Mouse (Mus musculus): ENCODE results near the gene Med1. TPM values are rescaled to one million over a fixed set of nuclear protein-coding genes. Genes with fewer than 3 reads are reported as not detected.
A peak's percentile ranks its signal among the peaks of the same experiment; 100 is the strongest.
"Not testable (repeated sequence)": the region's sequence is repeated elsewhere in the genome, so short reads cannot be mapped to it uniquely, and the experiment has no call there.

Gene Med1
- polyA plus RNA-seq (2016; fragmentation: Nextera tagmentation; extraction: Ambion mirVana), result 74.3 and 84.9 TPM in 2 replicates

DNA sequence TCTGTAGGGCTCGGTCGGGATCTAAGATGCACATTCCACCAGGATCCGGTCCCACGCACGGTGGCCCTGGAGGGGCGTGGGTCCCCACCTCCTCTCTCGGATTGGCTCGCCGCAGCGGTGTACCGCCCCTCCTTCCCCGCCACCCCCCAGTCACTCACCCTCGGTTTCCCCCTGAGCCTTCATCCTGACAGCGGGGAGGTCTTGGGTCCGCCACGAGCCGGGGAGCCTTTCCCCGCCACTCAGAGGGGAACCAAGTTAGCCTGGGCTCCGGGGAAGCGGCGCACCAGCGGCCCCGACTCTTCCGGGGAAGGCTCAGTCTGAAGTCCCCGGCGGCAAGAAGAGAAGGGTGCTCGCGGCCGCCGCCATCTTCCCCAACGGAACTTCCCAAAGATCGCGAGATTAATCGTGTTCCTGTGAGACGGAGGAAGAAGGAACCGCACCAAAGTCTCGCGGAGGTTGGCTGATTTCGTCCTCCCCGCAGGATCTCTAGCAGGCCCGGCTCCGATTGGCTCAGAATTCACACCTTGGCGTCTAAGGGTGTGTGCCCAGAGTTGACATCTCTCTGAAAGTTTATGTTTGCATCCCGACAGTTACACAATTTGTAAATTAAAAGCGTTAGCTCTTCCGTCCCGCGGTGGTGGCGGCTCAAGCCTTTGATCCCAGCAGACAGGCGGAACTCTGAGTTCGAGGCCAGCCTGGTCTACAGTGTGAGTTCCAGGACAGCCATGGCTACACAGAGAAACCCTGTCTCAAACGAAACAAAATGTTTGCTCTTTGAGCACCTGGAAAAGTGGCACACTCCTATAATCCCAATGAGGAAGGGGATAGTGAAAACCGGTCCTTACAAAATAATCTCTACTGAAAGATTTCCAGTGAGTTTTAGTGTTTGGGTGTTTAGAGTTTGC, at the start of gene Med1:
TSS of gene Med1 (minus strand) at position 393 of the 905 bp plus-strand sequence.
- Histone ChIP-seq H3K4me3 (peak within 1 kb of the TSS; percentile 89), H3K4me2 (replicated peaks) (peak within 1 kb of the TSS; percentile 67), H3K9ac (peak within 1 kb of the TSS; percentile 88), H3K4me1 (peaks cover 9% of the 10 kb centered on the region), H3K9me3 (replicated peaks) (no peaks in the 10 kb centered on the region), H3K36me3 (peaks cover 12% of the 10 kb centered on the region), H3K27me3 (no peaks in the 10 kb centered on the region), H3K27ac (peak within 1 kb of the TSS; percentile 93)
- peak; percentile 96 for ATAC-seq (ENCODE audit: low FRiP score)
- under 1% methylated on average over 53 of the region's 53 CpGs for WGBS

DNA sequence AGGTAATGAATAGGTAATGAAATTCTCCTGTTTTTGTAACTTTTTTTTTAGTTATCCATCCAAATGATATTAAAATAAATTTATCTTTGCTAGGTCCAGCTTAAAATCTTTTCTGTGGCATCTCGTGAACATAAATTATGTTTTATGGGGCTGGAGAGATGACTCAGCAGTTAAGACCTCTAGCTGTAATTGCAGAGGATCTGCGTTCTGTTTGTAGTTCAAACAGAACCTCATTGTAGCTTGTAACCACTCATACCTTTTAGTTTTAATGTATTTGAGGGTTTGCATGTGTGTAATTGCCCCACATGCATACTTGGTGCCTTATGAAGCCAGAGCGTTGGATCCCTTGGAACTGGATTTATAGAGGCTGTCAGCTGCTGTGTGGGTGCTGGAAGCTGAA, 45.9 kb upstream of the Med1 start:
- ATAC-seq (ENCODE audit: low FRiP score), result no peak
- H3K36me3 ChIP-seq, result peaks cover 69% of the 10 kb centered on the region
- no peak overlapping the region for H3K4me3 ChIP-seq
- H3K4me2 ChIP-seq (replicated peaks), result no peak overlapping the region
- no peaks in the 10 kb centered on the region for H3K27me3 ChIP-seq
- no peaks in the 10 kb centered on the region for H3K4me1 ChIP-seq
- H3K9ac ChIP-seq, result no peak overlapping the region
- no peaks in the 10 kb centered on the region for H3K9me3 ChIP-seq (replicated peaks)
- WGBS, result 95% methylated on average over 3 of the region's 3 CpGs
- no peak overlapping the region for H3K27ac ChIP-seq

DNA sequence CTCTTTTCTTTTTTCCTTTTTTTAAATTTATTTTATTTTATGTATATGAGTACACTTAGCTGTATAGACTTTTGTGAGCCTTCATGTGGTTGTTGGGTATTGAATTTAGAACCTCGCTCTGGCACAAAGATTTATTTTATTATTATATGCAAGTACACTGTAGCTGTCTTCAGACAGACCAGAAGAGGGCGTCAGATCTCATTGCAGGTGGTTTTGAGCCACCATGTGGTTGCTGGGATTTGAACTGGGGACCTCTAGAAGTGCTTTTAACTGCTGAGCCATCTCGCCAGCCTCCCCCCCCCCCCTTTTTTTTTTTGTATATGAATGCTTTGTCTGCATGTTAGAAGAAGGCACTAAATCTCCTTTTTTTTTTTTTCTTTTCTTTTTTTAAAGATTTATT, 45.3 kb upstream of the Med1 start:
- Histone ChIP-seq H3K27ac (no peak overlapping the region), H3K4me3 (no peak overlapping the region), H3K4me1 (no peaks in the 10 kb centered on the region), H3K9me3 (replicated peaks) (no peaks in the 10 kb centered on the region), H3K9ac (no peak overlapping the region), H3K4me2 (replicated peaks) (no peak overlapping the region), H3K36me3 (peaks cover 67% of the 10 kb centered on the region), H3K27me3 (no peaks in the 10 kb centered on the region)
- 84% methylated on average over 3 of the region's 3 CpGs for WGBS
- no peak for ATAC-seq (ENCODE audit: low FRiP score)

DNA sequence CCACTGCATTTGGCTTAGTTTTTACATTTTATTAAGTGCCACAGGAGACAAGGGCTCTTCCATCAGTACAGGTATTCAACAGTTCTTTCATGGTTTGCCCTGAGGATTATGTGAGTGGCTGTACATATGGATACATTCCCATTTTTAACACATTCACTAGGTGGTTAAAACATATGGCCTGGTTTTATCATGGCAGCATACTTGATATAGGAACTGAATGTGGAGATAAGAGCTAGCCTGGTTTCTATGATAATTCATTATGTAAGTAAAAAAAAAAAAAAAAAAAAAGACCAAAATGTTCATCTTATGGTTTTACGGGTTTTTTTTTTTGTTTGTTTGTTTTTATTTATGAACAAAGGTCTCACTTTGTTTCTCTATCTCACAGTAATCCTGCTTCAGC, 33.3 kb upstream of the Med1 start:
- Histone ChIP-seq H3K4me1 (no peaks in the 10 kb centered on the region), H3K27ac (no peak overlapping the region), H3K4me2 (replicated peaks) (no peak overlapping the region), H3K9me3 (replicated peaks) (no peaks in the 10 kb centered on the region), H3K9ac (no peak overlapping the region), H3K27me3 (no peaks in the 10 kb centered on the region), H3K4me3 (no peak overlapping the region), H3K36me3 (peaks cover 68% of the 10 kb centered on the region)
- 96% methylated on average over 1 of the region's 1 CpGs for WGBS
- ATAC-seq (ENCODE audit: low FRiP score), result no peak

DNA sequence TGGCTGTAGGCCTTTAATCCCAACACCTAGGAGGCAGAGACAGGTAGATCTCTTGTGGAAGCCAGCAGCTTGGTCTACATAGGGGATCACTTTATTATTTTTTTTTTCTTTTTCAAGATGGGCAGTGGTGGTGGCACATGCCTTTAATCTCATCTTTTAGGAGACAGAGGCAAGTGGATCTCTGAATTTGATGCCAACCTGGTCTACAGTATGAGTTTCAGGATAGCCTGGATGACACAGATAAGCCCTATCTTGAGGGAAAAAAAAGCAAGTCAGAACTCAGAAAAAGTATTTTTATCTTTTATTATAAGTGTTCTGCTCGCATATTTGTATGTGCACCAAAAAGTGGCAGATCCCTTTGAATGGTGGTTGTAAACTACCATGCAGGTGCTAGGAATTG, 20.2 kb upstream of the Med1 start:
- H3K9ac ChIP-seq, result no peak overlapping the region
- no peak overlapping the region for H3K27ac ChIP-seq
- no peak for ATAC-seq (ENCODE audit: low FRiP score)
- H3K4me3 ChIP-seq, result no peak overlapping the region
- H3K9me3 ChIP-seq (replicated peaks), result no peaks in the 10 kb centered on the region
- peaks cover 64% of the 10 kb centered on the region for H3K36me3 ChIP-seq
- H3K4me1 ChIP-seq, result no peaks in the 10 kb centered on the region
- WGBS, result 90% methylated on average over 1 of the region's 1 CpGs
- no peaks in the 10 kb centered on the region for H3K27me3 ChIP-seq
- H3K4me2 ChIP-seq (replicated peaks), result no peak overlapping the region

DNA sequence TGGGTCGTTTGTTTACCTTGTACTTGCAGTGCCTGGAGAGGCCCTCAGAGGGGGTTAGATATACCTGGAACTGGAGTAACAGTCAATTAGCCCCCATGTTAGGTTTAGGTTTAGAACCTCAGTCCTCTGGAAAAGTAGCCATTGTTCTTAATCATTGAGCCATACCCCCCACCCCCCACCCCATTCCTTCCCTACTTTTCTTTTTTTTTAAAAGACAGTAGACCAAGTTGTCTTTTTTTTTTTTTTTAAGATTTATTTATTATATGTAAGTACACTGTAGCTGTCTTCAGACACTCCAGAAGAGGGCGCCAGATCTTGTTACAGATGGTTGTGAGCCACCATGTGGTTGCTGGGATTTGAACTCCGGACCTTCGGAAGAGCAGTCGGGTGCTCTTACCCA, 16.6 kb upstream of the Med1 start:
- Histone ChIP-seq H3K36me3 (peaks cover 43% of the 10 kb centered on the region), H3K4me1 (peaks cover 12% of the 10 kb centered on the region)
- not testable (repeated sequence) for H3K27me3 ChIP-seq; ATAC-seq (ENCODE audit: low FRiP score); H3K27ac ChIP-seq; H3K4me3 ChIP-seq; H3K9ac ChIP-seq; H3K4me2 ChIP-seq (replicated peaks); H3K9me3 ChIP-seq (replicated peaks)
- WGBS, result 89% methylated on average over 4 of the region's 5 CpGs

DNA sequence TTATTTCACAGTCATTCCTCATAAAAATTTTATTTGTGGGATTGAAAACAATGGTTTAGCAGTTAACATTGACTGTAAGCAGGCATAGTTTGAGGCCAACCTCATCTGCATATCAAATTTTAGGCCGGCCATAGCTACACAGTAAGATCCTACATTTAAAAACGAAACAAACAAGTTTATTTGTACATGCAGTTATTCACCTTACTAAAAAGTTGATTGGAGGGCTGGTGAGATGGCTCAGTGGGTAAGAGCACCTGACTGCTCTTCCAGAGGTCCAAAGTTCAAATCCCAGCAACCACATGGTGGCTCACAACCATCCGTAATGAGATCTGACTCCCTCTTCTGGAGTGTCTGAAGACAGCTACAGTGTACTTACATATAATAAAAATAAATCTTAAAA, 13.2 kb upstream of the Med1 start:
- Histone ChIP-seq H3K4me2 (replicated peaks) (peak overlapping the region; percentile 99), H3K36me3 (peaks cover 20% of the 10 kb centered on the region), H3K4me1 (peaks cover 15% of the 10 kb centered on the region)
- H3K27me3 ChIP-seq; H3K4me3 ChIP-seq; H3K9me3 ChIP-seq (replicated peaks); ATAC-seq (ENCODE audit: low FRiP score); H3K27ac ChIP-seq; H3K9ac ChIP-seq: not testable (repeated sequence)
- WGBS, result 80% methylated on average over 3 of the region's 3 CpGs

DNA sequence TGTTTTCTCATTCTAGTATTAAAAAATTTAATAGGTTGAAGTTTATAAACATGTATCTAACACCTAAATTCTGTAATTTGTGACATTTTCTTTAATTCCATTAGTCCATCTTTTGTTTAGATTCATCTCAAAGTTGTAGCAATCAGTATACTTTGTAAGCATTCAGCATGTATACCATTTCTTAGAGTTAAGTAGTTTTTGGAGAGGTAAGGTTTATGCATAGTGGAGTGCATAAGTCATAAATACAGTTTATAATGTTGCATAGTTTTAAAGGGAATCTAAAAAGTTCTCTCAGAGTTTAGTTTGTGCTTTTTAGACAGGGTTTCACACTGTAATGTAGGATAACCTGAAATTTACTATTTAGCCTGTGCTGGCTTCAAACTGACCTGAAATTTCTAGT, 12.4 kb upstream of the Med1 start:
- Histone ChIP-seq H3K4me2 (replicated peaks) (peak overlapping the region; percentile 99), H3K36me3 (peaks cover 14% of the 10 kb centered on the region), H3K27me3 (no peaks in the 10 kb centered on the region), H3K9me3 (replicated peaks) (no peaks in the 10 kb centered on the region), H3K4me3 (no peak overlapping the region), H3K4me1 (peaks cover 15% of the 10 kb centered on the region), H3K9ac (no peak overlapping the region), H3K27ac (no peak overlapping the region)
- no peak for ATAC-seq (ENCODE audit: low FRiP score)

DNA sequence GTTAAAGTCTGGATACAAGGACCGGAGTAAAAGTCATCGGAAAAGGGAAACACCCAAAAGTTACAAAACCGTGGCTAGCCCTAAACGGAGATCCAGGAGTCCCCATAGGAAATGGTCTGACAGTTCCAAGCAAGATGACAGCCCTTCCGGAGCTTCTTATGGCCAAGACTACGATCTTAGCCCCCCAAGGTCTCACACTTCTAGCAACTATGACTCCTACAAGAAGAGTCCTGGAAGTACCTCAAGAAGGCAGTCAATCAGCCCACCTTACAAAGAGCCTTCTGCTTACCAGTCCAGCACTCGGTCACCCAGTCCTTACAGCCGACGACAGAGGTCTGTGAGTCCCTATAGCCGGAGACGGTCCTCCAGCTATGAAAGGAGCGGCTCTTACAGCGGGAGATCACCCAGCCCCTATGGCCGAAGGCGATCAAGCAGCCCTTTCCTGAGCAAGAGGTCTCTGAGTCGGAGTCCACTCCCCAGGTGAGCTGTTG, 10.9 kb upstream of the Med1 start:
- Histone ChIP-seq H3K9ac (peak overlapping the region; percentile 99), H3K27ac (no peak overlapping the region), H3K4me1 (peaks cover 15% of the 10 kb centered on the region), H3K4me2 (replicated peaks) (peak overlapping the region; percentile 99), H3K27me3 (no peaks in the 10 kb centered on the region), H3K36me3 (peaks cover 1% of the 10 kb centered on the region), H3K9me3 (replicated peaks) (no peaks in the 10 kb centered on the region), H3K4me3 (peak overlapping the region; percentile 86)
- no peak for ATAC-seq (ENCODE audit: low FRiP score)
- under 1% methylated on average over 16 of the region's 16 CpGs for WGBS

DNA sequence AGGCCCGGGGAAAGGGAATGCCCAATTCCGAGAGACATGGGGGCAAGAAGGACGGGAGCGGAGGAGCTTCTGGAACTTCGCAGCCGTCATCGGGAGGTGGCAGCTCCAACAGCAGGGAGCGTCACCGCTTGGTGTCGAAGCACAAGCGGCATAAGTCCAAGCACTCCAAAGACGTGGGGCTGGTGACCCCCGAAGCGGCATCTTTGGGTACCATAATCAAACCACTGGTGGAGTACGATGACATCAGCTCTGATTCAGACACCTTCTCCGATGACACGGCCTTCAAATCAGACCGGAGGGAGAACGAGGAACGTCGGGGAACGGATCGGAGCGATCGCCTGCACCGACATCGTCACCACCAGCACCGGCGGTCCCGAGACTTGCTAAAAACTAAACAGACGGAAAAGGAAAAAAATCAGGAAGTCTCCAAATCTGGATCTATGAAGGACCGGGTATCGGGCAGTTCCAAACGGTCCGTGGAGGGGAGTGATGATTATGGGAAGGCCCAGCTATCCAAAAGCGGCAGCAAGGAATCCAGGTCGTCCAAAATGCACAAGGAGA, 10.3 kb upstream of the Med1 start:
- H3K4me1 ChIP-seq, result peaks cover 15% of the 10 kb centered on the region
- H3K27ac ChIP-seq, result peak overlapping the region; percentile 100
- peak overlapping the region; percentile 99 for H3K9ac ChIP-seq
- H3K4me3 ChIP-seq, result peak overlapping the region; percentile 86
- WGBS, result under 1% methylated on average over 37 of the region's 37 CpGs
- H3K27me3 ChIP-seq, result no peaks in the 10 kb centered on the region
- H3K9me3 ChIP-seq (replicated peaks), result no peaks in the 10 kb centered on the region
- no peak for ATAC-seq (ENCODE audit: low FRiP score)
- peak overlapping the region; percentile 99 for H3K4me2 ChIP-seq (replicated peaks)
- H3K36me3 ChIP-seq, result no peaks in the 10 kb centered on the region

DNA sequence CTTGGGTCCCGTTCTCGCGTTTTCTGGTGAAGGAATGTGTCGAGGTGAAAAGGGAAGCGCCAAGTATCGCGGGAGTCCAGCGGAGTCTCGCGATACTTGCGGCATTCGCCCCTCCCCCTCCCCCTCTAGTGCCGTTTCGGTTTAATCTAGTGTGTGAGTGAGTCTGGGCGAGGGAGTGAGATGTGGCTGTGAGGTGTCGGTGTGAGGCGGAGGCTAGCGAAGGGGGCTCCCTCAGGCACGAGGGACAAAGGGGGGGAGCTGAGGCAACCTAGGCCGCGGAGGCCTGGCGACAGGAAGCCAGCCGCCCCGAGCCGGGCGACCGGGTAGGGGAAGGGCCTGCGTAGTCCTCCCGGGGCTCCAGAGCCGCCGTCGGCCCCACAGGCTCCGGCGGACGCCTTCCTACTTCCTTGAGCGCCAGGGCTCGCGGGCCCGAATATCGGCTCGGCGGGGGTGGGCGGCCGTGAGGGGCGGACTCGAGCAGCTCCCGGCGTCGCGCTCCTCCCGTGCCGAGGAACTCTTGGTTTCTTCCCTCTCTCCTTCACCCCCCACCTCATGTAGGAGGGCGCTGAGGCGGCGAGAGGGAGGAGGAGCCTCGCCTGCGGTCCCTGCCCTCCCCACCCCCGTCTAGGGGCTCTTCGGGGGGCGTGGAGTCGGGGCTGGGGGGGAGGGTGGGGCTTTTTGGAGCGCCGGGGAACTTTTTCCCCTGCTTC, 9.7 kb upstream of the Med1 start, which contains the start of gene Cdk12:
TSS of gene Cdk12 (plus strand) at position 419 of the 710 bp plus-strand sequence.
- no peaks in the 10 kb centered on the region for H3K9me3 ChIP-seq (replicated peaks)
- peak within 1 kb of the TSS; percentile 100 for H3K27ac ChIP-seq
- peak; percentile 96 for ATAC-seq (ENCODE audit: low FRiP score)
- H3K4me2 ChIP-seq (replicated peaks), result peak within 1 kb of the TSS; percentile 99
- H3K36me3 ChIP-seq, result no peaks in the 10 kb centered on the region
- H3K4me1 ChIP-seq, result peaks cover 13% of the 10 kb centered on the region
- WGBS, result under 1% methylated on average over 57 of the region's 63 CpGs
- H3K4me3 ChIP-seq, result peak within 1 kb of the TSS; percentile 86
- no peaks in the 10 kb centered on the region for H3K27me3 ChIP-seq
- peak within 1 kb of the TSS; percentile 99 for H3K9ac ChIP-seq

Data from hindbrain, embryonic 12.5 days (tissue).